Mouse (Mus musculus): ENCODE data around the gene Tagln2. TPM values are rescaled to one million over a fixed set of nuclear protein-coding genes. Genes with fewer than 3 reads are reported as not detected.
A peak's percentile ranks its signal among the peaks of the same experiment; 100 is the strongest.

Gene Tagln2
- polyA plus RNA-seq, 1 experiment from 2014 or later = 93.6 TPM

DNA sequence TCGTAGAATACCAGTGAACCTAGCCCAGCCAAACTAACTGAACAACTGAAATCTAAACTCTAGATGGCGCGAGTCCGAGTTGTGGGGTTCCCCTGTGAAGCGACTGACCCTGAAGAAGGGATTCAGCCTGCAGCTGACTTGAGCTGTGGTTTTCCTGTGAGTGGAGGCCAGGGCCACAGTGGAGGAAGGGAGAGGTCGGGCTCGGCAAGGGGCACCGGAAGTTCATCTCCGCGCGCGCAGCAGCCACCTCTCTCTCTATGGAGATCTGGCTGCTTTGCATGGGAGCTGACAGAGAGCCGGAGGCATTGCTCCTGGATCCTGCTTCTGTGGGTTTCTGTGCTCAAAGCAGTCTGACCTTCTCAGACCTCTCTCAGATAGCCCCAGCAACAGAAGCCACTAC is 13.1 kb downstream of the Tagln2 start:
- Histone ChIP-seq H3K9me3 (ENCODE audit: control insufficient read depth, low read length) (no peaks in the 10 kb centered on the region), H3K4me1 (ENCODE audit: control insufficient read depth, insufficient read depth, low read length) (peaks cover 6% of the 10 kb centered on the region), H3K4me2 (ENCODE audit: low read depth) (peak overlapping the region; percentile 7; the same call in 1 of the 2 replicates), H3K4me3 (ENCODE audit: low read depth, low read length) (no peak overlapping the region), H3K36me3 (ENCODE audit: control insufficient read depth, insufficient read depth, low read length) (no peaks in the 10 kb centered on the region), H3K27me3 (ENCODE audit: control insufficient read depth, insufficient read depth, low read length) (no peaks in the 10 kb centered on the region), H3K9ac (ENCODE audit: low read length) (no peak overlapping the region), H3K27ac (ENCODE audit: low read depth, low read length) (no peak overlapping the region)
- no peak for ATAC-seq (ENCODE audit: insufficient read depth, low FRiP score, low TSS enrichment)
- DNase-seq (ENCODE audit: low spot score) = peak; percentile 41
- 27% methylated on average over 13 of the region's 13 CpGs for WGBS

DNA sequence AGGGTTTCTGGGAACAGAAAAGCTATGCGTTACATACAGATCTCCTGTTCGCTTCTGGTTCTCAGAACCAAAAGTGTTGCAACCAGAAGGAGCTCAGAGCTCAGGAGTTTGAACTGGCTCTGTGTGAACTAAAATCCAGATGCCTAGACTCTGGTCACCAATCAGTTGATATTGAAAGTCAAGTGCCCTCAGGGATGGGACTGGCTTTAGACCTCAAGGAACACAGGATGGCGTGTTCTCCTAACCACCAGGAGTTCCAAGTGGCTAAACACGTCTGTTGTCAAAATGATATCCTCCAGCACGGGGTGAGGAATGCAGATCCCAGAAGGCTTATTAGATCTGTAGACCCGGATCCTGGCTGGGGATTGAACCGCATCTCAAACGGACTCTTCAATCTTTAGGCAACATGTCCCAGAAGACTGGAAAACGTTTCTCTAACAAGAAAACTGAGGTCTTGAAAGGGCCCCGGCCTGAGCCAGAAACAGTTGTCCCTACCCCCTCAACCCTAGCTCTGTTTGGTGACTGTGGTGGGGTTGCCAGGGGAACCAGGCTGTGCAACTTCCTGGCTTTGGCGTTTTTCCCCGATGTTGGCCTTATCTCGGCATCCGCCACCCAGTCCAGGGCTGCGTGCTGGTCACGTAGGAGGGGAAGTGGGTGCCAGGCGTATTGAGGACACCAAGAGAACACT is 13.8 kb downstream of the Tagln2 start:
- Histone ChIP-seq H3K27me3 (ENCODE audit: control insufficient read depth, insufficient read depth, low read length) (no peaks in the 10 kb centered on the region), H3K4me1 (ENCODE audit: control insufficient read depth, insufficient read depth, low read length) (peaks cover 6% of the 10 kb centered on the region), H3K36me3 (ENCODE audit: control insufficient read depth, insufficient read depth, low read length) (no peaks in the 10 kb centered on the region), H3K9ac (ENCODE audit: low read length) (no peak overlapping the region), H3K4me3 (ENCODE audit: low read depth, low read length) (no peak overlapping the region), H3K9me3 (ENCODE audit: control insufficient read depth, low read length) (no peaks in the 10 kb centered on the region), H3K27ac (ENCODE audit: low read depth, low read length) (no peak overlapping the region), H3K4me2 (ENCODE audit: low read depth) (no peak overlapping the region)
- ATAC-seq (ENCODE audit: insufficient read depth, low FRiP score, low TSS enrichment) = no peak
- WGBS = 83% methylated on average over 17 of the region's 17 CpGs
- peak; percentile 18 for DNase-seq (ENCODE audit: low spot score)

DNA sequence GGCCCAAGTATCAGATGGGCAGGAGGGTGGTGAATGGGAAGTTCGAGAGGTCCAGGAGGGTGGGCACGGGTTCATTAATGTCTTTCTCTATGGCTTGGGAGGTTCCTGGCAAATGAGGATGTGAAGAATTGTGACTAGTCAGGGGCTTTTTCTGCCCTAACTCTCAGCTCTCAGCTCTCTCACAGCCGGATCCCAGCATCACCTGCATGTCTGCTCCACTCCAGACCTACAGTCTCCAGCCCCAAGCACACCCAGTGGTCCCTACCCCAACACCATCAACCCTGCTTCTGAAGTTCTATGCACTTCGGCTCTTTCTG is 14.3 kb downstream of the Tagln2 start:
- no peak overlapping the region for H3K4me3 ChIP-seq (ENCODE audit: low read depth, low read length)
- ATAC-seq (ENCODE audit: insufficient read depth, low FRiP score, low TSS enrichment) = no peak
- no peak overlapping the region for H3K9ac ChIP-seq (ENCODE audit: low read length)
- no peak overlapping the region for H3K4me2 ChIP-seq (ENCODE audit: low read depth)
- 79% methylated on average over 4 of the region's 4 CpGs for WGBS
- no peaks in the 10 kb centered on the region for H3K27me3 ChIP-seq (ENCODE audit: control insufficient read depth, insufficient read depth, low read length)
- peaks cover 6% of the 10 kb centered on the region for H3K4me1 ChIP-seq (ENCODE audit: control insufficient read depth, insufficient read depth, low read length)
- no peaks in the 10 kb centered on the region for H3K36me3 ChIP-seq (ENCODE audit: control insufficient read depth, insufficient read depth, low read length)
- no peak for DNase-seq (ENCODE audit: low spot score)
- H3K27ac ChIP-seq (ENCODE audit: low read depth, low read length) = no peak overlapping the region
- H3K9me3 ChIP-seq (ENCODE audit: control insufficient read depth, low read length) = no peaks in the 10 kb centered on the region

DNA sequence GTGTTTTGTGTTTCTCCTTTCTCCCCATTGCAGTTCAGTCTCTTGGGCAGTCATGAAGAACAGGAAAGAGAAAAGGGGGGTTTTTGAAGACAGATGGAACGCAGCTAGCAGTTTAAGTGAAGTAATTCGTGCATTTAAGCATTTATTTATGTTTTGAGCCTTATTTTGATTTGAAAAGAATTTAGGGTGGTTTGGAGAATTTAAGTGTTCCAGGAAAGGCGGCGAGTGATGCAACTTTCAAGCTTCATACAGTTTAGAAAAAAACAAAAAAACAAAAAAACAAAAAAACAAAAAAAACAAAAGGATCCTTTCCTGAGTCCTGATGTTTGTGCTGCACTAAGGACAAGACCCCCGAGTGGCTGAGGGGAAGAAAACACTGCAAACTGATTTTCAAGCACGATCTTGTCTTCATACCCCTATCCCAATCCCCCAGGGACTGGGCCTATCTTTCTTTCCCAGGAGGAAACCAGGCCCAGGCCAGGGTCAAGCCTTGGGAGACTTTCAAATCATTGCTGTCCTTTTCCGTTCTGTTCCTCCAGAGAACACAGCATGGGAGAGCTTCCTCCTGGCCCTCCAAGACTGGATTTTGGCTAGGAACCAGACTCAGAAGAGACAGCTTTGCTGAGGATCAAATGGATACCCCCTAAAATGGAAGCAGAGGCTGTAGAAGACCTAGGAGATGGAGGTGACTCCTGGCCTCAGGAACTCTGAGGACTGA is 14.9 kb downstream of the Tagln2 start:
- no peak overlapping the region for H3K9ac ChIP-seq (ENCODE audit: low read length)
- DNase-seq (ENCODE audit: low spot score) (no peak), ATAC-seq (ENCODE audit: insufficient read depth, low FRiP score, low TSS enrichment) (no peak)
- H3K4me3 ChIP-seq (ENCODE audit: low read depth, low read length) = no peak overlapping the region
- whole genome bisulfite sequencing = 83% methylated on average over 7 of the region's 7 CpGs
- no peaks in the 10 kb centered on the region for H3K9me3 ChIP-seq (ENCODE audit: control insufficient read depth, low read length)
- peaks cover 6% of the 10 kb centered on the region for H3K4me1 ChIP-seq (ENCODE audit: control insufficient read depth, insufficient read depth, low read length)
- no peak overlapping the region for H3K4me2 ChIP-seq (ENCODE audit: low read depth)
- H3K36me3 ChIP-seq (ENCODE audit: control insufficient read depth, insufficient read depth, low read length) = no peaks in the 10 kb centered on the region
- H3K27ac ChIP-seq (ENCODE audit: low read depth, low read length) = no peak overlapping the region
- no peaks in the 10 kb centered on the region for H3K27me3 ChIP-seq (ENCODE audit: control insufficient read depth, insufficient read depth, low read length)

DNA sequence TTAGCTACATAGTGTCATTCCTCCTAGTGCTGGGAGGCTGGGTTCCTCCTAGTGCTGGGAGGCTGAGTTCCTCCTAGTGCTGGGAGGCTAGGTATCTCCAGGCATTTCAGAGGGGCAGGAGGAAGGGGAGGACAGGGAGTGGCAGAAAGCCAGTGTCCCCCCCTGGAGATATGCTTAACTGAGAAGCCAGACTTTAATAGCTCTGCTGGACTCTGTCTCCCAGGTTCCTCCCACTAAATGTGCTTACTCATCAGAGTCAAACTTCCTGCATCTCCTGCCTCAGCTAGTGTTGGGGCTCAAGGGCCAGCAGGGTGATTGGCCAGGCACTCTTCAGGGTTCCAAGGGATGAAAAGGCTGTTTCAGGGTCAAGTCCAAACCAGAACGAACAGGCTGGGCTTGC is 15.5 kb downstream of the Tagln2 start:
- 62% methylated on average over 1 of the region's 1 CpGs for WGBS
- H3K4me1 ChIP-seq (ENCODE audit: control insufficient read depth, insufficient read depth, low read length) = peaks cover 6% of the 10 kb centered on the region
- no peak overlapping the region for H3K9ac ChIP-seq (ENCODE audit: low read length)
- ATAC-seq (ENCODE audit: insufficient read depth, low FRiP score, low TSS enrichment) (no peak), DNase-seq (ENCODE audit: low spot score) (no peak)
- no peak overlapping the region for H3K4me2 ChIP-seq (ENCODE audit: low read depth)
- H3K27ac ChIP-seq (ENCODE audit: low read depth, low read length) = no peak overlapping the region
- no peak overlapping the region for H3K4me3 ChIP-seq (ENCODE audit: low read depth, low read length)
- no peaks in the 10 kb centered on the region for H3K36me3 ChIP-seq (ENCODE audit: control insufficient read depth, insufficient read depth, low read length)
- no peaks in the 10 kb centered on the region for H3K9me3 ChIP-seq (ENCODE audit: control insufficient read depth, low read length)
- no peaks in the 10 kb centered on the region for H3K27me3 ChIP-seq (ENCODE audit: control insufficient read depth, insufficient read depth, low read length)

GRCm38 (mm10) chr1:172518013-172518412 is 18.2 kb downstream of the Tagln2 start:
- H3K9me3 ChIP-seq (ENCODE audit: control insufficient read depth, low read length) = no peaks in the 10 kb centered on the region
- DNase-seq (ENCODE audit: low spot score) = no peak
- WGBS = 74% methylated on average over 4 of the region's 4 CpGs

DNA sequence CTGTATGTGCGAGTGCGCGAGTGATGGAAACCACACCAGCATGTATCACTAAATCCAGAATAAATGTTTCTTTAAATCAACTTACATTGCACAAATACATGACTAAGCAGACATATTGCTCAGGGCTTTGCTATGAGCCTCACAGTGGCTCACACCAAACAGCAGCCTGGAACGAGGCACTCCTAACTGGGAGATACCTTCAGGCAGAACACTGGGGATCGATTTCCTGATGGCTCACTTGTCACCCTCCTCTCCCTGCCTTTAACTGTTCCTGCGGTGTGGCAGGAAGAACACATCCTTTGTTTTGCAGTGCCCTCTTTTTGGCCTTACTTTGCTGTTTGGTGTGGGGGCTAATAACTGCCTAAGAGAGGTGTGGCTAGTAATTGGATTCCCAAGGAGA is 19.8 kb downstream of the Tagln2 start:
- Histone ChIP-seq H3K27ac (ENCODE audit: low read depth, low read length) (no peak overlapping the region), H3K4me2 (ENCODE audit: low read depth) (no peak overlapping the region), H3K4me1 (ENCODE audit: control insufficient read depth, insufficient read depth, low read length) (peaks cover 4% of the 10 kb centered on the region), H3K9ac (ENCODE audit: low read length) (no peak overlapping the region), H3K27me3 (ENCODE audit: control insufficient read depth, insufficient read depth, low read length) (no peaks in the 10 kb centered on the region), H3K9me3 (ENCODE audit: control insufficient read depth, low read length) (no peaks in the 10 kb centered on the region), H3K36me3 (ENCODE audit: control insufficient read depth, insufficient read depth, low read length) (no peaks in the 10 kb centered on the region), H3K4me3 (ENCODE audit: low read depth, low read length) (no peak overlapping the region)
- WGBS = 65% methylated on average over 6 of the region's 6 CpGs
- ATAC-seq (ENCODE audit: insufficient read depth, low FRiP score, low TSS enrichment) (no peak), DNase-seq (ENCODE audit: low spot score) (no peak)

More at GRCm38 (mm10) chr1:172518013-172518412, 18.2 kb downstream of the Tagln2 start:
- H3K4me1 ChIP-seq (ENCODE audit: control insufficient read depth, insufficient read depth, low read length) = peaks cover 7% of the 10 kb centered on the region
- no peak overlapping the region for H3K4me3 ChIP-seq (ENCODE audit: low read depth, low read length)
- H3K9ac ChIP-seq (ENCODE audit: low read length) = no peak overlapping the region
- H3K4me2 ChIP-seq (ENCODE audit: low read depth) = no peak overlapping the region
- no peaks in the 10 kb centered on the region for H3K27me3 ChIP-seq (ENCODE audit: control insufficient read depth, insufficient read depth, low read length)
- no peak for ATAC-seq (ENCODE audit: insufficient read depth, low FRiP score, low TSS enrichment)
- no peak overlapping the region for H3K27ac ChIP-seq (ENCODE audit: low read depth, low read length)
- no peaks in the 10 kb centered on the region for H3K36me3 ChIP-seq (ENCODE audit: control insufficient read depth, insufficient read depth, low read length)

DNA sequence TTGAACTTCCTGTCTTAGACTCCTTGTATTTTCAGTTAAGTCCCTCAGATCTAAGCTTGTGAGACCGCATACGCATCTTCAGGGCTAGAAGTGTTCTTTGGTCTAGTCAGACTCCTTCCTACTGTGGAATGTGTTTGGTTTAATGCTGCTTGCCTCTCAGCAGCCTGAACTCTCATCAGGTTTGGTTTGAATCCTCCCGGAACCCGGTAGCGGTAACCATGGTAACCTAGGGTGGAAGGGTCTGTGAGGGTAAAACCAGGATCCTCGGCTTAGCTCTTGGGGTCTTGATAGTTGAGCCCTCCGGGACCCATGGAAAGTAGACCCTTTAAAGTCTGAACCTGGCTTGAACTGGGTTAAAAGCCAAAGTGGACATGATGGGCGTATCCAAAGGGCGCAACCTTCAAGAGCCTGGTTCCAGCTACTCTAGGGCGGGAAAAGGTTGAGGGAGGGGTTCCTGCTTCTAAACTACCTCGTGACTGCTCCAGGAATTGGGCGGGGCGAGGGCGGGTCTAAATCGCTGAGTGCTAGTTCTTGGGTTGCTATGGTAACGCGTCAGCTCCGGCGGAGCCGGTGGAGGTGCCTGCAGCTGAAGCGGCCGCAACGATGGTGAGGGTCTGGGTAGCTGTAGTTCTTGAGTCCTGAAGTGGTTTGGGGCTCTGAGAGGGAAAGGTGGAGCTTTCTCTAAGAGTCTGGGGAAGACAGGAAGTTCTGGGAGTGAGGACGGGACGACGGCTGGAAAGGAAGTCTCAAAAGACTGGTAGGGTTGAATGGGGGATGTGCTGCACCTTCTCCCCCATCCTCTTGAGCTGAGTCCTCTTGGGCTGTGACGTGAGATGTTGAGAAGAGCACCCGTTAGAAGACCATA is 21.0 kb downstream of the Tagln2 start, which contains the start of gene Cfap45:
Gene Cfap45 (plus strand): TSS at position 226 of the 865 bp plus-strand sequence.
- H3K4me3 ChIP-seq (ENCODE audit: low read depth, low read length) = peak within 1 kb of the TSS; percentile 22
- H3K4me1 ChIP-seq (ENCODE audit: control insufficient read depth, insufficient read depth, low read length) = peaks cover 7% of the 10 kb centered on the region
- DNase-seq (ENCODE audit: low spot score) (peak; percentile 92), ATAC-seq (ENCODE audit: insufficient read depth, low FRiP score, low TSS enrichment) (peak; percentile 84)
- H3K4me2 ChIP-seq (ENCODE audit: low read depth) = peak within 1 kb of the TSS; percentile 52
- H3K9ac ChIP-seq (ENCODE audit: low read length) = 0 out of 2 replicates have a peak within 1 kb of the TSS, but pooled peaks have one; percentile 23
- no peaks in the 10 kb centered on the region for H3K9me3 ChIP-seq (ENCODE audit: control insufficient read depth, low read length)
- no peak within 1 kb of the TSS for H3K27ac ChIP-seq (ENCODE audit: low read depth, low read length)
- H3K36me3 ChIP-seq (ENCODE audit: control insufficient read depth, insufficient read depth, low read length) = no peaks in the 10 kb centered on the region
- WGBS = 4% methylated on average over 28 of the region's 28 CpGs
- no peaks in the 10 kb centered on the region for H3K27me3 ChIP-seq (ENCODE audit: control insufficient read depth, insufficient read depth, low read length)
